Mouse (Mus musculus) liver, embryonic 13.5 days (tissue): ENCODE measurements around the gene Rundc3a. TPM values are rescaled to one million over a fixed set of nuclear protein-coding genes. Genes with fewer than 3 reads are reported as not detected.
A peak's percentile ranks its signal among the peaks of the same experiment; 100 is the strongest.
"Not testable (repeated sequence)": the region's sequence is repeated elsewhere in the genome, so short reads cannot be mapped to it uniquely, and the experiment has no call there.

ENCODE experiments used
- ATAC-seq: fragments of 200-750 bp; cut with Nextera tagmentation; 2 replicates; pipeline ENCODE4 v1.8.0; 2017; ENCODE audit warnings: low read depth, mild to moderate bottlenecking, moderate number of reproducible peaks, moderate library complexity
- DNase-seq: peaks from one replicate; pipeline ENCODE4 v3.0.0; 2022
- H3K27ac ChIP-seq: fragments of 300-500 bp; sonication (generic); 2 replicates; pipeline ENCODE4 v1.5.1; 2015; ENCODE audit warnings: moderate library complexity, mild to moderate bottlenecking, inconsistent platforms
- H3K27me3 ChIP-seq: fragments of 300-500 bp; sonication (generic); 2 replicates; pipeline ENCODE4 v1.6.1; 2015; ENCODE audit warnings: mild to moderate bottlenecking, inconsistent platforms
- H3K36me3 ChIP-seq: fragments of 300-500 bp; sonication (generic); 2 replicates; pipeline ENCODE4 v1.6.1; 2015; ENCODE audit warnings: mild to moderate bottlenecking, inconsistent platforms
- H3K4me1 ChIP-seq: fragments of 300-500 bp; sonication (generic); replicated peaks from 2 replicates; pipeline ENCODE4 v1.6.1; 2015; ENCODE audit warnings: inconsistent platforms
- H3K4me2 ChIP-seq: fragments of 300-500 bp; sonication (generic); 2 replicates; pipeline ENCODE4 v1.6.1; 2015; ENCODE audit warnings: inconsistent platforms, mild to moderate bottlenecking, moderate library complexity
- H3K4me3 ChIP-seq: fragments of 300-500 bp; sonication (generic); replicated peaks from 2 replicates; pipeline ENCODE4 v1.5.1; 2015; ENCODE audit warnings: mild to moderate bottlenecking, inconsistent platforms
- H3K9ac ChIP-seq: fragments of 300-500 bp; sonication (generic); 2 replicates; pipeline ENCODE4 v1.6.1; 2015; ENCODE audit warnings: mild to moderate bottlenecking, inconsistent platforms
- H3K9me3 ChIP-seq: fragments of 300-500 bp; sonication (generic); replicated peaks from 2 replicates; pipeline ENCODE4 v1.6.1; 2016; ENCODE audit warnings: inconsistent platforms
- WGBS: fragments of 180-500 bp; shearing (Covaris S2); methylation state at CpG from one replicate; pipeline ENCODE4 v1.1.7; 2015; ENCODE audit not compliant: insufficient replicate concordance; 5-methylcytosine and 5-hydroxymethylcytosine counted together
- polyA plus RNA-seq: library from polyadenylated mRNA; unstranded; fragments of >200 nt; fragmentation: Nextera tagmentation; extraction: Ambion mirVana; gene quantifications from 2 replicates; pipeline ENCODE4 v1.2.1, GENCODE M21; 2015

Gene Rundc3a
- polyA plus RNA-seq, 1 experiment from 2014 or later = 1.7 TPM

GRCm38 (mm10) chr11:102355501-102355900 is 37.7 kb upstream of the Rundc3a start:
- ATAC-seq = peak; percentile 30
- peak overlapping the region; percentile 87 for H3K4me2 ChIP-seq
- peak overlapping the region; percentile 84 for H3K4me3 ChIP-seq
- peaks cover 98% of the 10 kb centered on the region for H3K4me1 ChIP-seq
- H3K27ac ChIP-seq = peak overlapping the region; percentile 99
- H3K9ac ChIP-seq = peak overlapping the region; percentile 99; the same call in 1 of the 2 replicates
- H3K9me3 ChIP-seq = no peaks in the 10 kb centered on the region
- peaks cover 70% of the 10 kb centered on the region for H3K27me3 ChIP-seq
- 53% methylated on average over 3 of the region's 3 CpGs for WGBS
- no peak for DNase-seq
- peaks cover 100% of the 10 kb centered on the region for H3K36me3 ChIP-seq

DNA sequence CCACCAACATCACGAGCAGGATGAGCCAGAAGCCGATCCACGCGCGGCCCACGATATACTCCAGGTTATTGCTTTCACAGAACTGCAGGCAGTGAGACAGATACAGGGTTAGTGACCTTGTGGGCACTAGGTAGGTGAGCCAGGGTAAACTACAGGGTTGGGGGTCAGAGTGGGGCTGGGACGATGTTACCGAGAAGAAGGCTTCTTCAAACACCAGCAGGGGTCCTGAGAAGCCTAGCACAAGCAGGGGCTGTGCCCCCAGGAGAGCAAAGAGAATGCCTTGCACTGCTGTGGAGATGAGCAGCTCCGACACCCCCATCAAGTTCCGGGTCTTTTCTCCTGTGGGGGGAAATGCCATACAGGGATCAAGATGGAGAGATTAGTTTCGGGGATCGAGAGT is 37.0 kb upstream of the Rundc3a start:
- peaks cover 100% of the 10 kb centered on the region for H3K36me3 ChIP-seq
- peak overlapping the region; percentile 99; the same call in 1 of the 2 replicates for H3K9ac ChIP-seq
- H3K4me3 ChIP-seq = peak overlapping the region; percentile 84
- peak overlapping the region; percentile 87 for H3K4me2 ChIP-seq
- no peak for ATAC-seq
- H3K4me1 ChIP-seq = peaks cover 98% of the 10 kb centered on the region
- no peaks in the 10 kb centered on the region for H3K9me3 ChIP-seq
- DNase-seq = no peak
- peak overlapping the region; percentile 99 for H3K27ac ChIP-seq
- H3K27me3 ChIP-seq = peaks cover 72% of the 10 kb centered on the region
- WGBS = 78% methylated on average over 12 of the region's 12 CpGs

DNA sequence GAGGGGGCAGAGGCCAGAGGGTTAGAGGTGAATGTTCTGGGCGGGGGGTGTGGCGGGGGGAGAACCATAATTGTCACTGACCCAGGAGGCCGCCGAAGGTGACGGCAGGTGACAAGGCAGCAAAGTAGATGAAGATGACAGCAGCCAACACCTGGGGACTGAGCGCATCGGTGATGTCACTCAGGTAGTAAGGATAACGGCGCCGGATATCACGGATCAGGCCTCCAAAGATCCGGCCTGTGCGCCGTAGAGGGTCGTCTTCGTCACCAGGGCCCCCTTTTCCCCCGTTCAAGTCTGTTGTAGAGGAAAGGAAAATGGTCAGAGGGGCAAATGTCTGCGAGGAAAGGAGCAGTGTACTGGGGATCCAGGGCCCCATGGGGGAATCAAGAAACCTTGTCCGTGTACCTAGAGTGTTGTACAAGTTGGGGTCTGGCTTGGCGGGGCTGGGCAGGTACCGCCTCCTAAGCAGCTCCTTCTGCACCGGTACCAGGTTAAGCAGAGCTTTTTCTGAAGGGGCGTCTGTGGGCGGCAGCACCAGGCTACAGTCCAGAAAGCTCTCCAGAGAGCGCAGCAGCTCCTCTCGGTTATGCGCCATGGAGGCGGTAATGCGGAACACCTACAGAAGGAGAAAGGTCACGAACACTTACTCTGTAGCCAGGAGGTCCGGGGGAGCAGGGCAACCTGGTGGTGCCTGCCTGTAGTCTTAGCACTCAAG is 36.4 kb upstream of the Rundc3a start:
- Histone ChIP-seq H3K4me2 (peak overlapping the region; percentile 87), H3K9me3 (no peaks in the 10 kb centered on the region), H3K9ac (peak overlapping the region; percentile 99), H3K27me3 (peaks cover 73% of the 10 kb centered on the region), H3K27ac (peak overlapping the region; percentile 99), H3K4me1 (peaks cover 98% of the 10 kb centered on the region), H3K36me3 (peaks cover 100% of the 10 kb centered on the region), H3K4me3 (peak overlapping the region; percentile 84)
- ATAC-seq (no peak), DNase-seq (no peak)
- WGBS = 58% methylated on average over 31 of the region's 31 CpGs

- H3K9ac ChIP-seq = peak overlapping the region; percentile 99
- ATAC-seq (no peak), DNase-seq (no peak)
- peak overlapping the region; percentile 87 for H3K4me2 ChIP-seq
- peaks cover 71% of the 10 kb centered on the region for H3K27me3 ChIP-seq
- peaks cover 100% of the 10 kb centered on the region for H3K36me3 ChIP-seq
- WGBS = 64% methylated on average over 10 of the region's 10 CpGs
- H3K9me3 ChIP-seq = no peaks in the 10 kb centered on the region
- H3K4me1 ChIP-seq = peaks cover 95% of the 10 kb centered on the region
- H3K4me3 ChIP-seq = peak overlapping the region; percentile 84
- peak overlapping the region; percentile 99 for H3K27ac ChIP-seq
These were observed 34.8 kb upstream of the Rundc3a start for GRCm38 (mm10) chr11:102358365-102358764.

GRCm38 (mm10) chr11:102361776-102362495 is 31.3 kb upstream of the Rundc3a start:
- Histone ChIP-seq H3K4me3 (peak overlapping the region; percentile 84), H3K27ac (peak overlapping the region; percentile 99), H3K36me3 (peaks cover 71% of the 10 kb centered on the region), H3K4me1 (peaks cover 78% of the 10 kb centered on the region), H3K9me3 (no peaks in the 10 kb centered on the region), H3K9ac (peak overlapping the region; percentile 99), H3K4me2 (peak overlapping the region; percentile 87), H3K27me3 (peaks cover 51% of the 10 kb centered on the region)
- no peak for DNase-seq
- ATAC-seq = no peak
- WGBS = 64% methylated on average over 8 of the region's 8 CpGs

DNA sequence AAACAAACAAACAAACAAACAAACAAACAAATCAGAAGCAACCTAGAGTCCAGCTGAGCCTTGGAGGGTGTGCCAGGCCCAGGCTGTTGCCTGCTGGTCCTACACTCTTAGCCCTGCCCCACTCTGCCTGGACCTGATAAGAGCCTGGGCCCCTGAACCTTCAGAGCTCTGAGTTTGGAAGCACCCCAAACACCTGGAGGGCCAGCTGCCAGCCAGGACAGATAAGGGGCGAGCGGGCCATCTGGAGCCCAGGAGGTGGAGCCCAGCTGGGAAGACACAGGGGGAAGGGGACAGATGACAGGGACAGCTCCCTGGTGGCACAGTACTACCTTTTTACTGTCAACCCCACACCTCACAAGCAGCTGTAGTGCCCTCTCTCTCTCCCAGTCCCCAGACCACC is 29.6 kb upstream of the Rundc3a start:
- 0% methylated on average over 2 of the region's 2 CpGs for whole genome bisulfite sequencing
- Histone ChIP-seq H3K4me2 (peak overlapping the region; percentile 87), H3K36me3 (peaks cover 54% of the 10 kb centered on the region), H3K27ac (peak overlapping the region; percentile 99), H3K27me3 (peaks cover 38% of the 10 kb centered on the region), H3K9ac (peak overlapping the region; percentile 99), H3K4me1 (peaks cover 77% of the 10 kb centered on the region), H3K9me3 (no peaks in the 10 kb centered on the region), H3K4me3 (peak overlapping the region; percentile 84)
- DNase-seq (peak; percentile 96), ATAC-seq (peak; percentile 83)

- peaks cover 43% of the 10 kb centered on the region for H3K36me3 ChIP-seq
- H3K27me3 ChIP-seq = peaks cover 31% of the 10 kb centered on the region
- H3K4me2 ChIP-seq = peak overlapping the region; percentile 72
- ATAC-seq (peak; percentile 87), DNase-seq (peak; percentile 91)
- peaks cover 77% of the 10 kb centered on the region for H3K4me1 ChIP-seq
- H3K9ac ChIP-seq = peak overlapping the region; percentile 99
- H3K4me3 ChIP-seq = peak overlapping the region; percentile 84
- no peaks in the 10 kb centered on the region for H3K9me3 ChIP-seq
- H3K27ac ChIP-seq = peak overlapping the region; percentile 99
- 30% methylated on average over 14 of the region's 14 CpGs for WGBS
These were observed 28.4 kb upstream of the Rundc3a start for GRCm38 (mm10) chr11:102364570-102365371.

- Histone ChIP-seq H3K27me3 (peaks cover 31% of the 10 kb centered on the region), H3K9ac (peak overlapping the region; percentile 93), H3K27ac (peak overlapping the region; percentile 98), H3K36me3 (peaks cover 34% of the 10 kb centered on the region), H3K4me1 (peaks cover 77% of the 10 kb centered on the region), H3K4me3 (peak overlapping the region; percentile 48), H3K9me3 (no peaks in the 10 kb centered on the region), H3K4me2 (peak overlapping the region; percentile 72)
- peak; percentile 61 for DNase-seq
- peak; percentile 6 for ATAC-seq
- 27% methylated on average over 4 of the region's 4 CpGs for WGBS
These were observed 27.5 kb upstream of the Rundc3a start for GRCm38 (mm10) chr11:102365699-102366098.

DNA sequence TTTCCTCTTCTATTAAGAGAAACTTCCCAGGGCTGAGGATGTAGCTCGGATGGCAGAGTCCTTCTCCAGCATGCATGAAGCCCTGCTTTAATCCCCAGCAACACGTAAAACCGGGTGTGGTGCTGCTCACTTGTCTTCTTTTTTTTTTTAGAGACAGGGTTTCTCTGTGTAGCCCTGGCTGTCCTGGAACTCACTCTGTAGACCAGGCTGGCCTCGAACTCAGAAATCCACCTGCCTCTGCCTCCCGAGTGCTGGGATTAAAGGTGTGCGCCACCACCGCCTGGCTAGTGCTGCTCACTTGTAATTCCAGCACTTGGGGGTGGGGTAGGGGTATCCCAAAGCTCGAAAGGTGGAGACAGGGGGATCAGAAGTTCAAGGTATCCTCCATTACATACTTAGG is 27.1 kb upstream of the Rundc3a start, which contains the start of gene Slc4a1:
Gene Slc4a1, minus strand, starts transcription at position 101 of the 400 bp plus-strand sequence.
- ATAC-seq, H3K9me3 ChIP-seq, DNase-seq: not testable (repeated sequence)
- Histone ChIP-seq H3K4me3 (peak within 1 kb of the TSS; percentile 84), H3K4me2 (peak within 1 kb of the TSS; percentile 72), H3K27me3 (peaks cover 31% of the 10 kb centered on the region), H3K36me3 (peaks cover 30% of the 10 kb centered on the region), H3K9ac (peak within 1 kb of the TSS; percentile 99), H3K4me1 (peaks cover 77% of the 10 kb centered on the region), H3K27ac (peak within 1 kb of the TSS; percentile 99)
- WGBS = 62% methylated on average over 8 of the region's 8 CpGs

DNA sequence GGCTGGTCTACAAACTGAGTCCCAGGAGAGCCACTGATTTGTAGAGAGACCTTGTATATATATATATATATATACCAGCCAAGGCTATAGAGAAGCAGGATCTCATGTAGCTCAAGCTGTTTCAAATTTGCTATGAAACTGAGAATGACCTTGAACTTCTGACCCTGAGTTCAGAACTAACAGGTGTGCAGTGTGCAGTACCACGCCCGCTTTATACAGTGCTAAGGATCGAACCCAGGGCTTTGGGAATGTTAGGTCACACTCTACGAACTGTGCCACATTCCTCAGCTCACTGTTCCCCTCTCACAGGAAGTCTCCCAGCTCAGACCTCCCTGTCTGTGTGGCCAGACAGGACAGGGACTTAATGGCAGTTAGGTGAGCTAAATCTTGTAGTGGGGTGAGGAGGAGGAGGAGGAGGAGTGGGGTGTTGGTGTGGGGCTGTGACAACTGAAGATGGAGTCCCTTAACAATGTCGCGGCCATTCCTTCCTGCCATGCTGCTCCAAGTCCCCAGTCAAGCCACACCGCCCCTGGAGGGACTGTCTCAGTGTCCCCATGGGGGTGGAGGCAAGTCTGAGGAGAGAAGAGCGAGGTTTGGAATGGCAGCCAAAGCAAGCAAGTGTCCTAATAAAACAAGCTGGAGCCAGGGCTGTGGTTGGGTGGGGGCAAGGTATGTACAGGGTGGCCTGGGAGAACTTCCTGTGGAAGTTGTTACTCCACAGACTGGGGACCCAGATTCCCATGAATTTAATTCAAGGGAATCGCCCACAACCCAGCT is 25.5 kb upstream of the Rundc3a start:
- Histone ChIP-seq H3K4me3 (no peak overlapping the region), H3K4me1 (peaks cover 74% of the 10 kb centered on the region), H3K36me3 (peaks cover 14% of the 10 kb centered on the region), H3K4me2 (peak overlapping the region; percentile 28), H3K27ac (peak overlapping the region; percentile 98), H3K27me3 (peaks cover 23% of the 10 kb centered on the region), H3K9ac (peak overlapping the region; percentile 68), H3K9me3 (no peaks in the 10 kb centered on the region)
- ATAC-seq (no peak), DNase-seq (no peak)
- 70% methylated on average over 9 of the region's 9 CpGs for WGBS
